Mouse (Mus musculus): Measurements from ENCODE around the gene Pdia5. TPM values are rescaled to one million over a fixed set of nuclear protein-coding genes. Genes with fewer than 3 reads are reported as not detected.

Pdia5 gene
- total and polyA plus RNA-seq, 3 experiments = not detected

GRCm38 (mm10) chr16:35469016-35469415 lies 21.7 kb downstream of the Pdia5 start:
- Histone ChIP-seq H3K79me2 (replicated peaks; ENCODE audit: control insufficient read depth, extremely low read depth, insufficient read depth, poor library complexity, severe bottlenecking) (no peaks in the 10 kb centered on the region), H3K4me2 (ENCODE audit: insufficient read depth, low read depth, poor library complexity, severe bottlenecking) (no peak overlapping the region), H3K9ac (ENCODE audit: insufficient read depth, low read depth) (no peak overlapping the region), H3K4me1 (ENCODE audit: control insufficient read depth in 1 of 2, insufficient read depth in 2 of 2) (no peaks in the 10 kb centered on the region), H3K27ac (ENCODE audit: insufficient read depth, low read depth) (no peak overlapping the region), H3K4me3 (replicated peaks in 1 of 3; ENCODE audit: low read depth in 2 of 3, low read length in 2 of 3, poor library complexity in 1 of 3) (no peak overlapping the region), H3K27me3 (replicated peaks) (peaks cover 98% of the 10 kb centered on the region), H3K36me3 (replicated peaks in 1 of 2; ENCODE audit: control insufficient read depth in 1 of 2, insufficient read depth in 1 of 2, low read length in 1 of 2) (no peaks in the 10 kb centered on the region), H3K9me3 (replicated peaks; ENCODE audit: low read length) (no peaks in the 10 kb centered on the region)
- dilution Hi-C loops (cut with MboI; ENCODE audit: extremely low pct_ligation_motif_present, extremely low pct_unique_long_range_greater_than_20kb, low sequenced_read_pairs) = no loop called here
- no peak for TF ChIP-seq TBP (conservative IDR thresholded peaks at IDR 0.05; ENCODE audit: low read depth, low read length)
- TF ChIP-seq BHLHE40 (IDR thresholded peaks at IDR 0.05; ENCODE audit: low read depth, low read length) = no peak
- in situ Hi-C loops (cut with MboI; ENCODE audit: low pct_ligation_motif_present, low pct_unique_long_range_greater_than_20kb, low sequenced_read_pairs) = no loop called here
- no peak for DNase-seq (ENCODE audit: extremely low read depth)

GRCm38 (mm10) chr16:35467044-35467443 lies 23.6 kb downstream of the Pdia5 start:
- Histone ChIP-seq H3K4me3 (replicated peaks in 1 of 3; ENCODE audit: low read depth in 2 of 3, low read length in 2 of 3, poor library complexity in 1 of 3) (no peak overlapping the region), H3K9me3 (replicated peaks; ENCODE audit: low read length) (no peaks in the 10 kb centered on the region), H3K27ac (ENCODE audit: insufficient read depth, low read depth) (no peak overlapping the region), H3K9ac (ENCODE audit: insufficient read depth, low read depth) (no peak overlapping the region), H3K4me2 (ENCODE audit: insufficient read depth, low read depth, poor library complexity, severe bottlenecking) (no peak overlapping the region), H3K79me2 (replicated peaks; ENCODE audit: control insufficient read depth, extremely low read depth, insufficient read depth, poor library complexity, severe bottlenecking) (no peaks in the 10 kb centered on the region), H3K27me3 (replicated peaks) (peaks cover 100% of the 10 kb centered on the region), H3K4me1 (ENCODE audit: control insufficient read depth in 1 of 2, insufficient read depth in 2 of 2) (no peaks in the 10 kb centered on the region), H3K36me3 (replicated peaks in 1 of 2; ENCODE audit: control insufficient read depth in 1 of 2, insufficient read depth in 1 of 2, low read length in 1 of 2) (no peaks in the 10 kb centered on the region)
- DNase-seq (ENCODE audit: extremely low read depth) = no peak
- in situ Hi-C loops (cut with MboI; ENCODE audit: low pct_ligation_motif_present, low pct_unique_long_range_greater_than_20kb, low sequenced_read_pairs) (no loop called here), dilution Hi-C loops (cut with MboI; ENCODE audit: extremely low pct_ligation_motif_present, extremely low pct_unique_long_range_greater_than_20kb, low sequenced_read_pairs) (no loop called here)
- TF ChIP-seq BHLHE40 (IDR thresholded peaks at IDR 0.05; ENCODE audit: low read depth, low read length) (no peak), POLR2A (IDR thresholded peaks at IDR 0.05; ENCODE audit: low read depth, low read length) (no peak), EP300 (IDR thresholded peaks at IDR 0.05; ENCODE audit: low read length) (no peak), MAFK (IDR thresholded peaks at IDR 0.05; ENCODE audit: insufficient replicate concordance, low read length) (no peak), ETS1 (conservative IDR thresholded peaks at IDR 0.05; ENCODE audit: low read depth, low read length) (no peak), NELFE (IDR thresholded peaks at IDR 0.05; ENCODE audit: low read depth, low read length) (no peak), MAX (IDR thresholded peaks at IDR 0.05; ENCODE audit: low read length) (no peak), NRF1 (IDR thresholded peaks at IDR 0.05; ENCODE audit: low read depth, low read length) (no peak), SIN3A (IDR thresholded peaks at IDR 0.05; ENCODE audit: low read length) (no peak), MAZ (IDR thresholded peaks at IDR 0.05; ENCODE audit: low read depth, low read length) (no peak), GABPA (IDR thresholded peaks at IDR 0.05; ENCODE audit: insufficient replicate concordance, low read depth, low read length) (no peak), RCOR1 (conservative IDR thresholded peaks at IDR 0.05; ENCODE audit: low read depth, low read length) (no peak), TCF12 (IDR thresholded peaks at IDR 0.05; ENCODE audit: low read depth, low read length) (no peak), POLR2AphosphoS2 (IDR thresholded peaks at IDR 0.05; ENCODE audit: low read depth, low read length) (no peak), IRF4 (IDR thresholded peaks at IDR 0.05; ENCODE audit: low read depth, low read length) (no peak), JUN (IDR thresholded peaks at IDR 0.05; ENCODE audit: insufficient read depth, low read depth, low read length) (no peak)

All from CH12.LX (cell line).